Mouse (Mus musculus) frontal cortex, postnatal 36 days (tissue): ENCODE measurements around the gene Chd6.
"Not testable (repeated sequence)": the region's sequence is repeated elsewhere in the genome, so short reads cannot be mapped to it uniquely, and the experiment has no call there.

Experiments
- DNase-seq, 2 experiments: peaks; one replicate each; pipeline ENCODE4 v3.0.0; 2022; ENCODE audit warnings: low spot score in 2 of 2

Chd6 gene

GRCm38 (mm10) chr2:160990339-160991070, 118.4 kb downstream of the Chd6 start:
- DNase-seq, result no peak

GRCm38 (mm10) chr2:160987503-160987902, 121.4 kb downstream of the Chd6 start:
- DNase-seq, result no peak

- DNase-seq, result peak in 1 of 2 experiments; percentile 42
Observed at GRCm38 (mm10) chr2:160982636-160983035, 126.2 kb downstream of the Chd6 start.

- no peak for DNase-seq
Observed at GRCm38 (mm10) chr2:160981791-160982190, 127.1 kb downstream of the Chd6 start.

- DNase-seq, result no peak
Observed at GRCm38 (mm10) chr2:160978651-160979050, 130.2 kb downstream of the Chd6 start.

- peak in 1 of 2 experiments; percentile 39 for DNase-seq
Observed at GRCm38 (mm10) chr2:160977248-160977647, 131.6 kb downstream of the Chd6 start.

GRCm38 (mm10) chr2:160973648-160974215, 135.1 kb downstream of the Chd6 start:
- DNase-seq, result no peak

GRCm38 (mm10) chr2:160972103-160972792, 136.6 kb downstream of the Chd6 start:
- DNase-seq, result no peak

- DNase-seq, result no peak
Observed at GRCm38 (mm10) chr2:160962149-160962548, 146.7 kb downstream of the Chd6 start.

- no peak for DNase-seq
Observed at GRCm38 (mm10) chr2:160960956-160961646, 147.8 kb downstream of the Chd6 start.

- DNase-seq, result no peak
Observed at GRCm38 (mm10) chr2:160959901-160960300, 149.0 kb downstream of the Chd6 start.

GRCm38 (mm10) chr2:160958737-160959136, 150.1 kb downstream of the Chd6 start:
- DNase-seq, result peak in 1 of 2 experiments; percentile 42

GRCm38 (mm10) chr2:160957801-160958200, 151.1 kb downstream of the Chd6 start:
- not testable (repeated sequence) for DNase-seq

GRCm38 (mm10) chr2:160957307-160957706, 151.6 kb downstream of the Chd6 start:
- DNase-seq, result not testable (repeated sequence)

- DNase-seq, result peak in 1 of 2 experiments; percentile 76
Observed at GRCm38 (mm10) chr2:160955331-160955730, 153.5 kb downstream of the Chd6 start.

GRCm38 (mm10) chr2:160954541-160954940, 154.3 kb downstream of the Chd6 start:
- no peak for DNase-seq

GRCm38 (mm10) chr2:160953131-160953873, 155.6 kb downstream of the Chd6 start:
- DNase-seq, result no peak

- peak in 1 of 2 experiments; percentile 46 for DNase-seq
Observed at GRCm38 (mm10) chr2:160951595-160951994, 157.3 kb downstream of the Chd6 start.

- DNase-seq, result no peak
Observed at GRCm38 (mm10) chr2:160942443-160942842, 166.4 kb downstream of the Chd6 start.

GRCm38 (mm10) chr2:160940930-160941709, 167.8 kb downstream of the Chd6 start:
- no peak for DNase-seq

GRCm38 (mm10) chr2:160934451-160934850, 174.4 kb downstream of the Chd6 start:
- DNase-seq, result no peak
